Mouse (Mus musculus) embryonic facial prominence, embryonic 12.5 days (tissue): Measurements from ENCODE around the gene Rbms3. TPM values are rescaled to one million over a fixed set of nuclear protein-coding genes. Genes with fewer than 3 reads are reported as not detected.
A peak's percentile ranks its signal among the peaks of the same experiment; 100 is the strongest.

Source experiments
- ATAC-seq: fragments of 200-750 bp; cut with Nextera tagmentation; 2 replicates; pipeline ENCODE4 v1.8.0; 2017; ENCODE audit not compliant: insufficient number of reproducible peaks, insufficient read depth, low FRiP score, low TSS enrichment
- H3K27ac ChIP-seq: fragments of 300-500 bp; sonication (generic); 2 replicates; pipeline ENCODE4 v1.5.1; 2016; ENCODE audit warnings: mild to moderate bottlenecking
- H3K27me3 ChIP-seq: fragments of 300-500 bp; sonication (generic); 2 replicates; pipeline ENCODE4 v1.6.1; 2016; ENCODE audit warnings: mild to moderate bottlenecking, moderate library complexity
- H3K36me3 ChIP-seq: fragments of 300-500 bp; sonication (generic); 2 replicates; pipeline ENCODE4 v1.6.1; 2016; ENCODE audit warnings: mild to moderate bottlenecking
- H3K4me1 ChIP-seq: fragments of 300-500 bp; sonication (generic); 2 replicates; pipeline ENCODE4 v1.6.1; 2016
- H3K4me2 ChIP-seq: fragments of 300-500 bp; sonication (generic); replicated peaks from 2 replicates; pipeline ENCODE4 v1.6.1; 2016; ENCODE audit warnings: mild to moderate bottlenecking, moderate library complexity
- H3K4me3 ChIP-seq: fragments of 300-500 bp; sonication (generic); 2 replicates; pipeline ENCODE4 v1.5.1; 2016; ENCODE audit warnings: mild to moderate bottlenecking
- H3K9ac ChIP-seq: fragments of 300-500 bp; sonication (generic); 2 replicates; pipeline ENCODE4 v1.6.1; 2016; ENCODE audit warnings: mild to moderate bottlenecking, moderate library complexity
- H3K9me3 ChIP-seq: fragments of 300-500 bp; sonication (generic); 2 replicates; pipeline ENCODE4 v1.6.1; 2016; ENCODE audit warnings: mild to moderate bottlenecking, moderate library complexity
- WGBS: fragments of 180-500 bp; shearing (Covaris S2); methylation state at CpG from one replicate; pipeline ENCODE4 v1.1.7; 2016; 5-methylcytosine and 5-hydroxymethylcytosine counted together
- polyA plus RNA-seq: library from polyadenylated mRNA; unstranded; fragments of >200 nt; fragmentation: Nextera tagmentation; extraction: Ambion mirVana; gene quantifications from 2 replicates; pipeline ENCODE4 v1.2.1, GENCODE M21; 2016

The Rbms3 gene
- polyA plus RNA-seq, 1 experiment from 2014 or later, result 94.1 TPM

GRCm38 (mm10) chr9:116620434-116620833 lies 1009.3 kb downstream of the Rbms3 start:
- no peak overlapping the region for H3K4me2 ChIP-seq
- H3K9ac ChIP-seq, result no peak overlapping the region
- no peak overlapping the region for H3K27ac ChIP-seq
- H3K9me3 ChIP-seq, result no peaks in the 10 kb centered on the region
- H3K27me3 ChIP-seq, result no peaks in the 10 kb centered on the region
- H3K36me3 ChIP-seq, result no peaks in the 10 kb centered on the region
- H3K4me1 ChIP-seq, result peaks cover 5% of the 10 kb centered on the region; the same call in 1 of the 2 replicates
- H3K4me3 ChIP-seq, result no peak overlapping the region
- ATAC-seq, result no peak
- 69% methylated on average over 5 of the region's 5 CpGs for WGBS

- Histone ChIP-seq H3K9me3 (no peaks in the 10 kb centered on the region), H3K27me3 (no peaks in the 10 kb centered on the region), H3K4me2 (no peak overlapping the region), H3K4me3 (no peak overlapping the region), H3K4me1 (peaks cover 5% of the 10 kb centered on the region; the same call in 1 of the 2 replicates), H3K36me3 (no peaks in the 10 kb centered on the region), H3K27ac (no peak overlapping the region), H3K9ac (no peak overlapping the region)
- WGBS, result 96% methylated on average over 5 of the region's 5 CpGs
- ATAC-seq, result no peak
These were observed 1010.8 kb downstream of the Rbms3 start for GRCm38 (mm10) chr9:116618886-116619285.

- WGBS, result 70% methylated on average over 7 of the region's 7 CpGs
- no peaks in the 10 kb centered on the region for H3K4me1 ChIP-seq
- H3K27ac ChIP-seq, result no peak overlapping the region
- 0 out of 2 replicates have a peak, but pooled peaks cover 4% of the 10 kb centered on the region for H3K36me3 ChIP-seq
- H3K4me3 ChIP-seq, result no peak overlapping the region
- H3K4me2 ChIP-seq, result no peak overlapping the region
- H3K27me3 ChIP-seq, result no peaks in the 10 kb centered on the region
- no peak overlapping the region for H3K9ac ChIP-seq
- H3K9me3 ChIP-seq, result no peaks in the 10 kb centered on the region
- no peak for ATAC-seq
These were observed 1016.4 kb downstream of the Rbms3 start for GRCm38 (mm10) chr9:116613276-116613675.

- 97% methylated on average over 10 of the region's 10 CpGs for WGBS
- H3K4me2 ChIP-seq, result no peak overlapping the region
- H3K36me3 ChIP-seq, result peaks cover 3% of the 10 kb centered on the region; the same call in 1 of the 2 replicates
- H3K4me1 ChIP-seq, result 0 out of 2 replicates have a peak, but pooled peaks cover 4% of the 10 kb centered on the region
- H3K4me3 ChIP-seq, result no peak overlapping the region
- no peak for ATAC-seq
- H3K9ac ChIP-seq, result no peak overlapping the region
- H3K9me3 ChIP-seq, result no peaks in the 10 kb centered on the region
- no peaks in the 10 kb centered on the region for H3K27me3 ChIP-seq
- H3K27ac ChIP-seq, result no peak overlapping the region
These were observed 1033.7 kb downstream of the Rbms3 start for GRCm38 (mm10) chr9:116596046-116596445.

- Histone ChIP-seq H3K9ac (no peak overlapping the region), H3K36me3 (no peaks in the 10 kb centered on the region; the same call in 1 of the 2 replicates), H3K4me1 (0 out of 2 replicates have a peak, but pooled peaks cover 4% of the 10 kb centered on the region), H3K27ac (no peak overlapping the region), H3K4me2 (no peak overlapping the region), H3K4me3 (no peak overlapping the region), H3K27me3 (no peaks in the 10 kb centered on the region), H3K9me3 (no peaks in the 10 kb centered on the region; the same call in 1 of the 2 replicates)
- 65% methylated on average over 4 of the region's 4 CpGs for WGBS
- ATAC-seq, result no peak
These were observed 1037.2 kb downstream of the Rbms3 start for GRCm38 (mm10) chr9:116592486-116592885.

GRCm38 (mm10) chr9:116591071-116591470 lies 1038.6 kb downstream of the Rbms3 start:
- 84% methylated on average over 9 of the region's 9 CpGs for WGBS
- Histone ChIP-seq H3K27me3 (no peaks in the 10 kb centered on the region), H3K9ac (no peak overlapping the region), H3K4me3 (no peak overlapping the region), H3K4me2 (no peak overlapping the region), H3K36me3 (no peaks in the 10 kb centered on the region; the same call in 1 of the 2 replicates), H3K9me3 (no peaks in the 10 kb centered on the region; the same call in 1 of the 2 replicates), H3K4me1 (0 out of 2 replicates have a peak, but pooled peaks cover 4% of the 10 kb centered on the region), H3K27ac (no peak overlapping the region)
- no peak for ATAC-seq

GRCm38 (mm10) chr9:116569680-116570079 lies 1060.0 kb downstream of the Rbms3 start:
- Histone ChIP-seq H3K4me3 (no peak overlapping the region), H3K4me2 (no peak overlapping the region), H3K4me1 (no peaks in the 10 kb centered on the region), H3K9ac (no peak overlapping the region), H3K36me3 (no peaks in the 10 kb centered on the region), H3K27ac (no peak overlapping the region), H3K27me3 (no peaks in the 10 kb centered on the region), H3K9me3 (no peaks in the 10 kb centered on the region)
- no peak for ATAC-seq
- 72% methylated on average over 2 of the region's 2 CpGs for WGBS

- H3K9ac ChIP-seq, result no peak overlapping the region
These were observed 1063.0 kb downstream of the Rbms3 start for GRCm38 (mm10) chr9:116566711-116567110.

GRCm38 (mm10) chr9:116557781-116558180 lies 1071.9 kb downstream of the Rbms3 start:
- ATAC-seq, result no peak

More at GRCm38 (mm10) chr9:116566711-116567110, 1063.0 kb downstream of the Rbms3 start:
- ATAC-seq, result no peak
- no peak overlapping the region for H3K4me3 ChIP-seq
- H3K9me3 ChIP-seq, result no peaks in the 10 kb centered on the region
- H3K27me3 ChIP-seq, result no peaks in the 10 kb centered on the region
- no peak overlapping the region for H3K4me2 ChIP-seq
- no peaks in the 10 kb centered on the region for H3K4me1 ChIP-seq
- H3K27ac ChIP-seq, result no peak overlapping the region
- 91% methylated on average over 7 of the region's 7 CpGs for WGBS
- no peaks in the 10 kb centered on the region for H3K36me3 ChIP-seq

GRCm38 (mm10) chr9:116556641-116557040 lies 1073.1 kb downstream of the Rbms3 start:
- H3K9ac ChIP-seq, result no peak overlapping the region
- peaks cover 12% of the 10 kb centered on the region; the same call in 1 of the 2 replicates for H3K4me1 ChIP-seq
- no peaks in the 10 kb centered on the region for H3K27me3 ChIP-seq
- H3K4me2 ChIP-seq, result 0 out of 2 replicates have a peak overlapping the region, but pooled peaks have one; percentile 8
- no peak overlapping the region for H3K4me3 ChIP-seq
- H3K27ac ChIP-seq, result peak overlapping the region; percentile 66; the same call in 1 of the 2 replicates
- 24% methylated on average over 8 of the region's 8 CpGs for WGBS
- ATAC-seq, result no peak
- no peaks in the 10 kb centered on the region for H3K36me3 ChIP-seq
- H3K9me3 ChIP-seq, result no peaks in the 10 kb centered on the region

More at GRCm38 (mm10) chr9:116557781-116558180, 1071.9 kb downstream of the Rbms3 start:
- H3K9me3 ChIP-seq, result no peaks in the 10 kb centered on the region
- no peak overlapping the region for H3K27ac ChIP-seq
- peaks cover 12% of the 10 kb centered on the region; the same call in 1 of the 2 replicates for H3K4me1 ChIP-seq
- H3K9ac ChIP-seq, result no peak overlapping the region
- WGBS, result 89% methylated on average over 5 of the region's 5 CpGs
- no peak overlapping the region for H3K4me3 ChIP-seq
- no peaks in the 10 kb centered on the region for H3K36me3 ChIP-seq
- H3K4me2 ChIP-seq, result no peak overlapping the region
- H3K27me3 ChIP-seq, result no peaks in the 10 kb centered on the region

- Histone ChIP-seq H3K4me2 (no peak overlapping the region), H3K27ac (no peak overlapping the region), H3K4me3 (no peak overlapping the region), H3K27me3 (no peaks in the 10 kb centered on the region), H3K9me3 (no peaks in the 10 kb centered on the region), H3K4me1 (peaks cover 12% of the 10 kb centered on the region; the same call in 1 of the 2 replicates), H3K36me3 (no peaks in the 10 kb centered on the region), H3K9ac (no peak overlapping the region)
- ATAC-seq, result no peak
- WGBS, result 93% methylated on average over 3 of the region's 3 CpGs
These were observed 1076.5 kb downstream of the Rbms3 start for GRCm38 (mm10) chr9:116553181-116553580.

GRCm38 (mm10) chr9:116546156-116546555 lies 1083.6 kb downstream of the Rbms3 start:
- no peaks in the 10 kb centered on the region for H3K27me3 ChIP-seq
- no peak overlapping the region for H3K9ac ChIP-seq
- H3K27ac ChIP-seq, result no peak overlapping the region
- H3K9me3 ChIP-seq, result no peaks in the 10 kb centered on the region
- H3K36me3 ChIP-seq, result no peaks in the 10 kb centered on the region
- H3K4me2 ChIP-seq, result no peak overlapping the region
- H3K4me3 ChIP-seq, result no peak overlapping the region
- WGBS, result 84% methylated on average over 4 of the region's 4 CpGs
- H3K4me1 ChIP-seq, result no peaks in the 10 kb centered on the region
- no peak for ATAC-seq
